Mouse (Mus musculus): ENCODE measurements around the gene Mepce.

Mepce gene

DNA sequence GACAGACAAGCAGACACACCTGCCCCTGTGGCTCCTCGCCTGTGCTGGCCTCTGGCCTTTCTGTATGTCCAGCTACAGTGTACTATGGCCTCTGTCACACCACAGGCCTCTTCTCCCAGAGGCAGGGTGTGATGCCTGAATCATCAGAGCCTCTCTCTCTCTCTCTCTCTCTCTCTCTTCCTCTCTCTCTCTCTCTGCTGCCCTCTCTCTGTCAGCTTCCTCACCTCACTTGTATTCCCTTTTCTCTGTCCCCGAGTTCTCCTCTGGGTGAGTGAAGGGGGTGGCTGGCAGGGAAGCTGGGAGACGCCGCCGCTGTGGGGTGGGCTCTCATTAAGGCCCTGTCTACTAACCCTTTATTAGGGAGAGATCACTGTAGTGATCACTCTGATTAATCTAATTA is 48.9 kb downstream of the Mepce start:
- DNase-seq: peak; percentile 57

DNA sequence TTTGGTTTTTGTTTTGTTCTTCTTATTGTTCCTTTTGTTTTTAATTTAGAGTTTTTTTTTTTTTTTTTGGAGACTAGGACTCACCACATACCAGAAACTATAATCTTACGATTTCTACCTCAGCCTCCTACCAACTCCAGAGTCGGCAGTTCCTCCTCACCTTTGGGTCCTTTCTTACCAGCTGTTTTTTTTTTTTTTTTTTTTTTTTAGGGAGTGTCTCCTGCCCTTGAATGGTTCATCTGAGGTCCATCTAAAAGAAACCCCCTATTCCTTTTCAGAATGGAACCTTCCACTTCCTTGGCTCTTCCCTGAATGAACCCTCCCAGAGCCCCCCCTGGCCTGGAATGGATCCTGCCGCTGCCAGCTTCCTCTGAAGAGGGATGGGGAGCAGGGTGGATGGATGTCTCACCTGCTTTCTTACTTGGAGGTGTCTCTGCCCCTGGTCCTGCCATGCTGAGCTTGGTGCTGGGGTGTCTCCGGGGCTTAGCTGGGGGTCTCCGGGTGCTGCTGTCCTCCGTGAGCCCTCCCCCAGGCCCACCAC is 50.0 kb downstream of the Mepce start:
- DNase-seq: no peak

DNA sequence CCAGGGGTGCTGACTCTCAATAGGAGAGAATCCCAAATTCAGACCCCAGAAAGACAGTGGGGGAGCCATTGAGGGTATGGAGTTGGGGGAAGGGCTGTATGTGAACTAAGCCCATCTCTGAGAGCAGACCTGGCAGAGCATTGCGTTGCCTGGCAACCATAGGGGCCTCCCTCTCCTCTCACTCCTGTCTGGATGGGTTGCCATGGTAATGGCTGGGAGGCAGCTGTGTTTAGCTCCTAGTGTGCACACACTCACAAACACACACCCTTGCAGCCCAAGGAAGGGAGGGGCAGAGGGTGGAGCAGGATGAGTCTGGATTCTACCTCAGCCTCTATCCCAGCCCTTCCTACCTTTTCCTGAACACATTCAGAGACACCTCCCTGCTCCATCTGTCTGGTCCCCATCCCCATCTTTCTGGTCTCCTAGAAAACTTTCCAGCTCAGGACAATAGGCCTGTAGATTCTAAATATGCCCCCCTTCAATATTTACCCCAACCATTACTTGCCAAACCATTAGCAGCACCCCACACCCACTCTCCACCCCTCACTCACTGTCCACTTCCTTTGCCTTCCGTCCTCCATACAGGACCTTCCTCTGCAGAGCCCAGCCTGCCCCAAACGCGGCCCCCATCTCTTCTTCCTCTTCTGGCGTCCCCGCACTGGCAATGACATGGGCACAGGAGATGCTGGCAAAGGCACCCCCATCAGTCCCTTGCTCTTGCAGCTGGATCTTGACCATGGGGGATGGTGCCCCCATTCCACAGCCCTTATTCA is 53.0 kb downstream of the Mepce start:
- DNase-seq: no peak

DNA sequence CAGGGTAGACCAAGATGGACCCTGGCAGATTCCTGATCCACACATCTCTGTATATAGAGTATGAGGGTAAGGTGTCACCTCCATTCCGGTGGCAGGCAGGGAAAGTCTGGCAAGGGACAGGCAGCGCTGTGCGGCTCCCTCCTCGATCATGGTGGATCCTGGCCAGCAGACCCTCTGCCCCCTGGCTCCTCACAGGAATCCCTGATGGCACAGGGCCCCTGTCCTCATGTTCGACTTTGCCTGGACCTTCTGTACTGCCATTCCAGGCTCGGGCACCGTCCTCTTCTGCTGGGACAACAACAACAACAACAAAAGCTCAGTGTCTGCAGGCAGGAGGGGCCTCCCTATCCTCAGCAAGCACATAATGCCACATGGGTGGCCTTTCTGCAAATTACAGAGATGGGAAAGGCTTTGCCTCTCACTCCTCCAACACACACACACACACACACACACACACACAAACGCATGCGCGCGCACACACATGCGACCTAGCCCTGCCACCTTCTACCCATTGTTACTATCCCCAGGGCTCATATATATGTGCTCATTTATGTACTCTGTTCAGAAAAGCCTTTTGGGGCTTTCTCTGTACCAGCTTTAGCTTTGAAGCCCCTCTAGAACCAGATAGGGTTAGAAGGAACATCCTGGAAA is 53.7 kb downstream of the Mepce start:
- DNase-seq: no peak
